Comparison of ENCODE assay signal across 12 mouse cellular contexts in genomic region chr11:69526631-69527030, GRCm38 (mm10). TPM values are rescaled to one million over a fixed set of nuclear protein-coding genes. Genes with fewer than 3 reads are reported as not detected.
A peak's percentile ranks its signal among the peaks of the same experiment; 100 is the strongest.
DNase-seq lines count a peak whose midpoint lies in the region; ATAC-seq and TF ChIP-seq lines count a peak whose summit lies in the region.
"Had no signal": no experiment of that assay in that cellular context is flagged by ENCODE, and none has a peak within 500 bp of the region (broad histone marks: within the 10 kb centered on the region; RNA-seq: fewer than 3 reads in every experiment).

No protein-coding gene starts in this region.

- intact Hi-C loops in left cerebral cortex, adult 2 months (cut with DNase I) = no loop called here
- intact Hi-C loops in left cerebral cortex, postnatal 4 days (cut with DNase I) = no loop called here

- no peak for TF ChIP-seq POLR2A in olfactory bulb, adult 2 months (IDR thresholded peaks at IDR 0.05; ENCODE audit: insufficient read depth, low read depth, low read length)

- ATAC-seq in forebrain, embryonic 14.5 days = peak; percentile 25; the same call in 1 of the 2 replicates
- no peak for ATAC-seq in limb, embryonic 11.5 days (ENCODE audit: insufficient number of reproducible peaks, low FRiP score, low TSS enrichment, low read depth)

- 11% methylated on average over 4 of the region's 4 CpGs for WGBS in forebrain, embryonic 14.5 days
- 26% methylated on average over 4 of the region's 4 CpGs for WGBS in limb, embryonic 11.5 days
- WGBS in olfactory bulb, adult 2 months = 27% methylated on average over 4 of the region's 4 CpGs

- H3K4me1 ChIP-seq in forebrain, embryonic 14.5 days (ENCODE audit: control insufficient read depth, insufficient read depth, low read length) = peaks cover 12% of the 10 kb centered on the region
- no peaks in the 10 kb centered on the region for H3K4me1 ChIP-seq in limb, embryonic 11.5 days (ENCODE audit: control insufficient read depth, insufficient read depth, low read length)
- peaks cover 10% of the 10 kb centered on the region for H3K4me1 ChIP-seq in olfactory bulb, adult 2 months (ENCODE audit: control insufficient read depth, insufficient read depth, low read length)

- no peaks in the 10 kb centered on the region for H3K36me3 ChIP-seq in forebrain, embryonic 14.5 days (ENCODE audit: control insufficient read depth, insufficient read depth, low read length)
- H3K36me3 ChIP-seq in limb, embryonic 11.5 days (ENCODE audit: control insufficient read depth, insufficient read depth, low read length) = no peaks in the 10 kb centered on the region
- H3K36me3 ChIP-seq: G1E had no signal

- H3K27me3 ChIP-seq in forebrain, embryonic 14.5 days (replicated peaks; ENCODE audit: control insufficient read depth, insufficient read depth, low read length) = no peaks in the 10 kb centered on the region
- no peaks in the 10 kb centered on the region for H3K27me3 ChIP-seq in limb, embryonic 11.5 days (ENCODE audit: control insufficient read depth, insufficient read depth, low read length)

- no peak overlapping the region for H3K4me3 ChIP-seq in left cerebral cortex, adult 2 months
- H3K4me3 ChIP-seq in forebrain, embryonic 14.5 days (ENCODE audit: low read depth, low read length) = peak overlapping the region; percentile 17
- H3K4me3 ChIP-seq in limb, embryonic 11.5 days (ENCODE audit: low read depth, low read length) = no peak overlapping the region
- no peak overlapping the region for H3K4me3 ChIP-seq in olfactory bulb, adult 2 months (ENCODE audit: insufficient read depth, low read depth, low read length)

- TF ChIP-seq CTCF in left cerebral cortex, adult 2 months (IDR thresholded peaks at IDR 0.05) = no peak
- TF ChIP-seq CTCF in olfactory bulb, adult 2 months (IDR thresholded peaks at IDR 0.05; ENCODE audit: insufficient read depth, low read depth, low read length) = no peak

- H3K27ac ChIP-seq in left cerebral cortex, adult 2 months = peak overlapping the region; percentile 45
- peak overlapping the region; percentile 98 for H3K27ac ChIP-seq in forebrain, embryonic 14.5 days (ENCODE audit: low read depth, low read length)
- H3K27ac ChIP-seq in limb, embryonic 11.5 days (replicated peaks; ENCODE audit: low read depth, low read length) = no peak overlapping the region
- peak overlapping the region; percentile 89 for H3K27ac ChIP-seq in olfactory bulb, adult 2 months (ENCODE audit: insufficient read depth, low read depth, low read length)
- H3K27ac ChIP-seq: liver, embryonic 14.5 days had no signal

- H3K9ac ChIP-seq in forebrain, embryonic 14.5 days (ENCODE audit: low read length) = peak overlapping the region; percentile 70
- peak overlapping the region; percentile 74 for H3K9ac ChIP-seq in limb, embryonic 11.5 days (ENCODE audit: low read length)
- H3K9ac ChIP-seq: liver, embryonic 14.5 days had no signal

- no peak for DNase-seq in left cerebral cortex, adult 2 months (ENCODE audit: extremely low spot score in 1 of 2, low spot score in 2 of 2)
- no peak for DNase-seq in left cerebral cortex, postnatal 4 days
- DNase-seq in forebrain, embryonic 14.5 days (ENCODE audit: low spot score) = no peak
- DNase-seq in limb, embryonic 11.5 days (ENCODE audit: low spot score) = no peak
- DNase-seq in thymus, postnatal 4 days = no peak
- DNase-seq in left cerebral cortex, adult 8-10 months (ENCODE audit: low spot score in 2 of 2) = no peak
- no peak for DNase-seq in cerebellum, postnatal 4 days (ENCODE audit: low spot score in 2 of 2)
- DNase-seq: adrenal gland, postnatal 36 days; kidney, postnatal 25 days had no signal

- H3K4me2 ChIP-seq in forebrain, embryonic 14.5 days (ENCODE audit: low read length) = peak overlapping the region; percentile 56
- peak overlapping the region; percentile 58 for H3K4me2 ChIP-seq in limb, embryonic 11.5 days (ENCODE audit: low read depth, severe bottlenecking)

- H3K9me3 ChIP-seq in forebrain, embryonic 14.5 days (replicated peaks; ENCODE audit: control insufficient read depth, low read length) = no peaks in the 10 kb centered on the region
- no peaks in the 10 kb centered on the region for H3K9me3 ChIP-seq in limb, embryonic 11.5 days (ENCODE audit: control insufficient read depth, low read length)
- H3K9me3 ChIP-seq: G1E had no signal

RNA-seq across cellular contexts. Expression of gene Dnah2, which starts 22.3 kb away (rescaled TPM):
- total RNA-seq in left cerebral cortex, adult 2 months (2021) = 1 to 10 TPM; 2.7 to 3.7 TPM
- total RNA-seq in left cerebral cortex, postnatal 4 days (2021) = 1 to 10 TPM; 9.3 to 9.7 TPM
- polyA plus RNA-seq in forebrain, embryonic 14.5 days (2014; fragmentation: Nextera tagmentation; extraction: Ambion mirVana) = 2.7 and 3.8 TPM in 2 replicates
- polyA plus RNA-seq in limb, embryonic 11.5 days (2014; fragmentation: Nextera tagmentation; extraction: Ambion mirVana) = 0.87 and 1.4 TPM in 2 replicates
- polyA plus RNA-seq in olfactory bulb, adult 2 months (2012; ENCODE audit: insufficient read depth, insufficient read length, low replicate concordance, missing spikeins) = not detected in 2 replicates
- 1 to 10 TPM; 3.3 to 4.9 (median 3.9) TPM for total RNA-seq in left cerebral cortex, adult 8-10 months (2022)

RNA-seq across cellular contexts. Expression of gene Efnb3, which starts 33.4 kb away (rescaled TPM):
- 10 to 100 TPM; 46.6 to 63.0 TPM for total RNA-seq in left cerebral cortex, adult 2 months (2021)
- total RNA-seq in left cerebral cortex, postnatal 4 days (2021) = 100 to 1,000 TPM; 180 to 225 TPM
- polyA plus RNA-seq in forebrain, embryonic 14.5 days (2014; fragmentation: Nextera tagmentation; extraction: Ambion mirVana) = 38.6 and 48.2 TPM in 2 replicates
- 12.9 and 14.4 TPM in 2 replicates for polyA plus RNA-seq in limb, embryonic 11.5 days (2014; fragmentation: Nextera tagmentation; extraction: Ambion mirVana)
- polyA plus RNA-seq in olfactory bulb, adult 2 months (2012; ENCODE audit: insufficient read depth, insufficient read length, low replicate concordance, missing spikeins) = not detected in 2 replicates
- 10 to 100 TPM; 89.2 to 96.6 (median 90.5) TPM for total RNA-seq in left cerebral cortex, adult 8-10 months (2022)

RNA-seq across cellular contexts. Expression of gene Wrap53, which starts 53.4 kb away (rescaled TPM):
- 10 to 100 TPM in 1 of 2 experiments, 1 to 10 TPM in 1; 7.6 to 10.5 TPM for total RNA-seq in left cerebral cortex, adult 2 months (2021)
- total RNA-seq in left cerebral cortex, postnatal 4 days (2021) = 1 to 10 TPM; 8.5 to 8.6 TPM
- 24.6 and 29.3 TPM in 2 replicates for polyA plus RNA-seq in forebrain, embryonic 14.5 days (2014; fragmentation: Nextera tagmentation; extraction: Ambion mirVana)
- 45.7 and 46.9 TPM in 2 replicates for polyA plus RNA-seq in limb, embryonic 11.5 days (2014; fragmentation: Nextera tagmentation; extraction: Ambion mirVana)
- not detected in 2 replicates for polyA plus RNA-seq in olfactory bulb, adult 2 months (2012; ENCODE audit: insufficient read depth, insufficient read length, low replicate concordance, missing spikeins)
- total RNA-seq in left cerebral cortex, adult 8-10 months (2022) = 10 to 100 TPM; 10.1 to 13.8 (median 11.3) TPM

RNA-seq across cellular contexts. Expression of gene Trp53, which starts 53.5 kb away (rescaled TPM):
- total RNA-seq in left cerebral cortex, adult 2 months (2021) = 10 to 100 TPM; 23.7 TPM
- total RNA-seq in left cerebral cortex, postnatal 4 days (2021) = 10 to 100 TPM; 38.0 to 39.1 TPM
- 111 and 113 TPM in 2 replicates for polyA plus RNA-seq in forebrain, embryonic 14.5 days (2014; fragmentation: Nextera tagmentation; extraction: Ambion mirVana)
- 250 and 254 TPM in 2 replicates for polyA plus RNA-seq in limb, embryonic 11.5 days (2014; fragmentation: Nextera tagmentation; extraction: Ambion mirVana)
- polyA plus RNA-seq in olfactory bulb, adult 2 months (2012; ENCODE audit: insufficient read depth, insufficient read length, low replicate concordance, missing spikeins) = not detected in 2 replicates
- total RNA-seq in left cerebral cortex, adult 8-10 months (2022) = 10 to 100 TPM; 26.6 to 32.6 (median 28.2) TPM
